14 mouse cellular contexts compared by ENCODE assay signal in genomic region chr17:43644375-43644774, GRCm38 (mm10). TPM values are rescaled to one million over a fixed set of nuclear protein-coding genes. Genes with fewer than 3 reads are reported as not detected.
A peak's percentile ranks its signal among the peaks of the same experiment; 100 is the strongest.
DNase-seq lines count a peak whose midpoint lies in the region; ATAC-seq and TF ChIP-seq lines count a peak whose summit lies in the region.
"Had no signal": no experiment of that assay in that cellular context is flagged by ENCODE, and none has a peak within 500 bp of the region (broad histone marks: within the 10 kb centered on the region; RNA-seq: fewer than 3 reads in every experiment).

No protein-coding gene starts in this region.

- no peaks in the 10 kb centered on the region for H3K36me3 ChIP-seq in heart, embryonic 11.5 days (ENCODE audit: control insufficient read depth, insufficient read depth, low read length)
- H3K36me3 ChIP-seq in heart, embryonic 10.5 days = no peaks in the 10 kb centered on the region
- peaks cover 11% of the 10 kb centered on the region; the same call in 1 of the 2 replicates for H3K36me3 ChIP-seq in lung, postnatal 0 days (ENCODE audit: insufficient read depth, low read length)
- peaks cover 10% of the 10 kb centered on the region; the same call in 1 of the 2 replicates for H3K36me3 ChIP-seq in kidney, embryonic 16.5 days (ENCODE audit: insufficient read depth, low read length)
- H3K36me3 ChIP-seq: liver, embryonic 13.5 days had no signal

- H3K4me2 ChIP-seq in heart, embryonic 11.5 days = no peak overlapping the region
- peak overlapping the region; percentile 22 for H3K4me2 ChIP-seq in lung, postnatal 0 days (replicated peaks; ENCODE audit: low read depth, low read length)
- no peak overlapping the region for H3K4me2 ChIP-seq in kidney, embryonic 16.5 days (replicated peaks; ENCODE audit: low read depth, low read length)
- H3K4me2 ChIP-seq: embryonic facial prominence, embryonic 13.5 days; hindbrain, embryonic 14.5 days; liver, embryonic 13.5 days had no signal

- TF ChIP-seq EP300 in lung, postnatal 0 days (IDR thresholded peaks at IDR 0.05) = no peak

- no peak for ATAC-seq in heart, embryonic 11.5 days (replicated peaks; ENCODE audit: insufficient number of reproducible peaks, low FRiP score, low TSS enrichment)
- ATAC-seq in lung, postnatal 0 days = peak; percentile 84
- no peak for ATAC-seq in kidney, embryonic 16.5 days (ENCODE audit: low FRiP score, low TSS enrichment)
- ATAC-seq in inflammation-experienced regulatory T-cells, adult 6 months = no peak

- TF ChIP-seq CTCF in lung, postnatal 0 days (IDR thresholded peaks at IDR 0.05) = no peak

- WGBS in heart, embryonic 11.5 days (ENCODE audit: insufficient replicate concordance) = 32% methylated on average over 7 of the region's 7 CpGs
- 24% methylated on average over 7 of the region's 7 CpGs for WGBS in heart, embryonic 10.5 days
- 20% methylated on average over 7 of the region's 7 CpGs for WGBS in lung, postnatal 0 days
- WGBS in kidney, embryonic 16.5 days = 66% methylated on average over 7 of the region's 7 CpGs

- no peak overlapping the region for H3K27ac ChIP-seq in heart, embryonic 11.5 days (ENCODE audit: low read depth, low read length)
- H3K27ac ChIP-seq in heart, embryonic 10.5 days = no peak overlapping the region
- 0 out of 2 replicates have a peak overlapping the region, but pooled peaks have one; percentile 14 for H3K27ac ChIP-seq in lung, postnatal 0 days (ENCODE audit: low read length)
- no peak overlapping the region for H3K27ac ChIP-seq in kidney, embryonic 16.5 days (ENCODE audit: low read length)
- H3K27ac ChIP-seq: embryonic facial prominence, embryonic 13.5 days; hindbrain, embryonic 14.5 days; kidney, postnatal 0 days; liver, embryonic 13.5 days had no signal

- H3K4me3 ChIP-seq in heart, embryonic 11.5 days (ENCODE audit: low read depth, low read length) = no peak overlapping the region
- no peak overlapping the region for H3K4me3 ChIP-seq in heart, embryonic 10.5 days
- no peak overlapping the region for H3K4me3 ChIP-seq in lung, postnatal 0 days (ENCODE audit: low read depth, low read length)
- no peak overlapping the region for H3K4me3 ChIP-seq in kidney, embryonic 16.5 days (ENCODE audit: low read length)
- H3K4me3 ChIP-seq: embryonic facial prominence, embryonic 13.5 days; liver, embryonic 13.5 days had no signal

- peaks cover 24% of the 10 kb centered on the region for H3K4me1 ChIP-seq in heart, embryonic 11.5 days (ENCODE audit: control insufficient read depth, insufficient read depth, low read length)
- H3K4me1 ChIP-seq in heart, embryonic 10.5 days = peaks cover 29% of the 10 kb centered on the region; the same call in 1 of the 2 replicates
- no peaks in the 10 kb centered on the region for H3K4me1 ChIP-seq in lung, postnatal 0 days (ENCODE audit: insufficient read depth, low read depth, low read length)
- H3K4me1 ChIP-seq in kidney, embryonic 16.5 days (ENCODE audit: insufficient read depth, low read length) = no peaks in the 10 kb centered on the region
- H3K4me1 ChIP-seq: embryonic facial prominence, embryonic 13.5 days had no signal

- H3K9ac ChIP-seq in heart, embryonic 11.5 days (ENCODE audit: low read depth, low read length) = no peak overlapping the region
- H3K9ac ChIP-seq in lung, postnatal 0 days (replicated peaks; ENCODE audit: low read depth) = no peak overlapping the region
- no peak overlapping the region for H3K9ac ChIP-seq in kidney, embryonic 16.5 days (replicated peaks; ENCODE audit: low read length)
- H3K9ac ChIP-seq: embryonic facial prominence, embryonic 13.5 days; hindbrain, embryonic 14.5 days; liver, embryonic 13.5 days had no signal

- no peaks in the 10 kb centered on the region for H3K27me3 ChIP-seq in heart, embryonic 11.5 days (ENCODE audit: control insufficient read depth, insufficient read depth, low read length)
- H3K27me3 ChIP-seq in heart, embryonic 10.5 days (ENCODE audit: insufficient read depth, poor library complexity, severe bottlenecking) = no peaks in the 10 kb centered on the region
- H3K27me3 ChIP-seq in lung, postnatal 0 days (replicated peaks; ENCODE audit: insufficient read depth, low read length) = no peaks in the 10 kb centered on the region
- H3K27me3 ChIP-seq in kidney, embryonic 16.5 days (ENCODE audit: insufficient read depth, low read length) = no peaks in the 10 kb centered on the region
- H3K27me3 ChIP-seq: CH12.LX; embryonic facial prominence, embryonic 13.5 days; liver, embryonic 13.5 days had no signal

- DNase-seq in heart, adult 8-10 months (ENCODE audit: low spot score) = peak; percentile 11
- peak; percentile 47 for DNase-seq in Muller cell, postnatal 12 days (ENCODE audit: inconsistent ontology term)
- DNase-seq in heart, embryonic 10.5 days (ENCODE audit: low spot score) = peak; percentile 75
- DNase-seq in lung, postnatal 0 days (ENCODE audit: low spot score) = peak; percentile 86
- DNase-seq in frontal cortex, postnatal 14 days (ENCODE audit: low spot score in 2 of 2) = no peak
- DNase-seq: cerebellum, adult 9-11 months; liver, embryonic 13.5 days had no signal

- no peaks in the 10 kb centered on the region for H3K9me3 ChIP-seq in heart, embryonic 11.5 days (replicated peaks; ENCODE audit: control insufficient read depth, low read length)
- no peaks in the 10 kb centered on the region for H3K9me3 ChIP-seq in heart, embryonic 10.5 days
- H3K9me3 ChIP-seq in lung, postnatal 0 days (ENCODE audit: low read length) = no peaks in the 10 kb centered on the region
- no peaks in the 10 kb centered on the region for H3K9me3 ChIP-seq in kidney, embryonic 16.5 days (ENCODE audit: low read length)
- H3K9me3 ChIP-seq: embryonic facial prominence, embryonic 13.5 days; liver, embryonic 13.5 days had no signal

RNA-seq across cellular contexts. Expression of gene Tdrd6, which starts 14.3 kb away (rescaled TPM):
- total RNA-seq in heart, adult 8-10 months (2022) = under 1 TPM in 1 of 4 experiments, not detected in 3; 0.03 TPM
- 0.03 TPM in 1 of 2 replicates, not detected in the other for polyA plus RNA-seq in heart, embryonic 11.5 days (2014; fragmentation: Nextera tagmentation; extraction: Ambion mirVana)
- polyA plus RNA-seq in heart, embryonic 10.5 days (2016; fragmentation: Nextera tagmentation; extraction: Ambion mirVana) = 0.04 TPM in 1 of 2 replicates, not detected in the other
- 0.01 TPM in 1 of 2 replicates, not detected in the other for polyA plus RNA-seq in lung, postnatal 0 days (2015; fragmentation: Nextera tagmentation; extraction: Ambion mirVana)
- not detected in 2 replicates for polyA plus RNA-seq in kidney, embryonic 16.5 days (2015; fragmentation: Nextera tagmentation; extraction: Ambion mirVana)
- polyA plus RNA-seq in inflammation-experienced regulatory T-cells, adult 6 months (2017; shearing (Covaris generic)) = not detected
- total RNA-seq: CH12.LX had no signal

RNA-seq across cellular contexts. Expression of gene Slc25a27, which starts 22.6 kb away (rescaled TPM):
- 1 to 10 TPM; 1.3 to 4.1 (median 3.5) TPM for total RNA-seq in heart, adult 8-10 months (2022)
- 10.2 and 10.8 TPM in 2 replicates for polyA plus RNA-seq in heart, embryonic 11.5 days (2014; fragmentation: Nextera tagmentation; extraction: Ambion mirVana)
- 12.5 and 19.9 TPM in 2 replicates for polyA plus RNA-seq in heart, embryonic 10.5 days (2016; fragmentation: Nextera tagmentation; extraction: Ambion mirVana)
- 12.0 and 15.3 TPM in 2 replicates for polyA plus RNA-seq in lung, postnatal 0 days (2015; fragmentation: Nextera tagmentation; extraction: Ambion mirVana)
- 18.4 and 20.9 TPM in 2 replicates for polyA plus RNA-seq in kidney, embryonic 16.5 days (2015; fragmentation: Nextera tagmentation; extraction: Ambion mirVana)
- polyA plus RNA-seq in inflammation-experienced regulatory T-cells, adult 6 months (2017; shearing (Covaris generic)) = 1 to 10 TPM; 1.6 to 3.6 (median 2.8) TPM

RNA-seq across cellular contexts. Expression of gene Cyp39a1, which starts 22.9 kb away (rescaled TPM):
- 1 to 10 TPM; 4.3 to 6.4 (median 5.3) TPM for total RNA-seq in heart, adult 8-10 months (2022)
- 18.6 and 22.5 TPM in 2 replicates for polyA plus RNA-seq in heart, embryonic 11.5 days (2014; fragmentation: Nextera tagmentation; extraction: Ambion mirVana)
- polyA plus RNA-seq in heart, embryonic 10.5 days (2016; fragmentation: Nextera tagmentation; extraction: Ambion mirVana) = 14.7 and 20.2 TPM in 2 replicates
- 26.1 and 31.1 TPM in 2 replicates for polyA plus RNA-seq in lung, postnatal 0 days (2015; fragmentation: Nextera tagmentation; extraction: Ambion mirVana)
- 26.4 and 26.9 TPM in 2 replicates for polyA plus RNA-seq in kidney, embryonic 16.5 days (2015; fragmentation: Nextera tagmentation; extraction: Ambion mirVana)
- 1 to 10 TPM in 2 of 3 experiments, under 1 TPM in 1; 0.71 to 1.4 (median 1.2) TPM for polyA plus RNA-seq in inflammation-experienced regulatory T-cells, adult 6 months (2017; shearing (Covaris generic))

Comparison
In these comparisons a context has a peak if more than half of its experiments do, and no peak if none do; other contexts are left out.
1. DNase-seq: peak in heart, adult 8-10 months (single experiment), Muller cell, postnatal 12 days (single experiment), heart, embryonic 10.5 days (single experiment) and lung, postnatal 0 days (single experiment); none in frontal cortex, postnatal 14 days (0 of 2).